Mouse (Mus musculus) megakaryocyte, embryonic 14.5 days (primary cell): ENCODE results near the gene Gpx3.

Experiments used
- FLI1 ChIP-seq: IDR thresholded peaks from 2 replicates; pipeline ENCODE4 v1.6.1; 2012; ENCODE audit warnings: low read length, inconsistent platforms, mixed read lengths
- GATA1 ChIP-seq: IDR thresholded peaks from 3 replicates; pipeline ENCODE4 v1.6.1; 2012; ENCODE audit warnings: mixed read lengths, low read length, inconsistent platforms, borderline replicate concordance

DNA sequence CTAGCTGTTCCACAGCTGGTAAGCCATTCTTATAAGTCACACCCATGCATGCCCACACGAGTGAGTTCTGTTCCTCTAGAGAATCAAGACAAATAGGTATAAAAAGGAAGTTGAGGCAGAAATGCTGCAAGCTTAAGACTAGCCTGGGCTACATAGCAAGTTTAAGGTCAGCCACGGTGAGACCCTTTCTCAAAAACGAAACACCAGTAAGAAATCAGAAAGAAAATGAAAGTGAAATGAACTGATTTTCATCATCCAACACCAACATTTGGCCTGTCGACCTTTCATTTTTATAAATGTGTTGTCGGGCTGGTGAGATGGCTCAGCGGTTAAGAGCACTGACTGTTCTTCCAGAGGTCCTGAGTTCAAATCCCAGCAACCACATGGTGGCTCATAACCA is 23.4 kb upstream of the Gpx3 start:
- TF ChIP-seq FLI1 (no peak), GATA1 (no peak)
